Mouse (Mus musculus) layer of hippocampus, adult 9-11 months (tissue): ENCODE measurements around the gene Ascl3.
A peak's percentile ranks its signal among the peaks of the same experiment; 100 is the strongest.

Experiments
- DNase-seq: peaks from one replicate; pipeline ENCODE4 v3.0.0; 2022

Ascl3 gene

GRCm38 (mm10) chr7:109708961-109709382, 22.6 kb downstream of the Ascl3 start:
- DNase-seq = peak; percentile 14

GRCm38 (mm10) chr7:109707023-109707785, 24.3 kb downstream of the Ascl3 start:
- DNase-seq = peak; percentile 24

GRCm38 (mm10) chr7:109704461-109704860, 27.1 kb downstream of the Ascl3 start:
- no peak for DNase-seq

GRCm38 (mm10) chr7:109704016-109704377, 27.5 kb downstream of the Ascl3 start:
- DNase-seq = no peak

GRCm38 (mm10) chr7:109703190-109704015, 28.1 kb downstream of the Ascl3 start, which contains the start of the genes St5 and Akip1:
TSS of gene St5 (minus strand) at chr7:109703605.
TSS of gene Akip1 (plus strand) at chr7:109703690.
- peak; percentile 94 for DNase-seq

- no peak for DNase-seq
Measured at GRCm38 (mm10) chr7:109702721-109703120, 28.8 kb downstream of the Ascl3 start.

GRCm38 (mm10) chr7:109700213-109700612, 31.3 kb downstream of the Ascl3 start:
- DNase-seq = no peak

- no peak for DNase-seq
Measured at GRCm38 (mm10) chr7:109695339-109695726, 36.2 kb downstream of the Ascl3 start.

- no peak for DNase-seq
Measured at GRCm38 (mm10) chr7:109694576-109695338, 36.8 kb downstream of the Ascl3 start.

- no peak for DNase-seq
Measured at GRCm38 (mm10) chr7:109690961-109691360, 40.6 kb downstream of the Ascl3 start.

- no peak for DNase-seq
Measured at GRCm38 (mm10) chr7:109690101-109690500, 41.4 kb downstream of the Ascl3 start.

- DNase-seq = no peak
Measured at GRCm38 (mm10) chr7:109686585-109687128, 44.9 kb downstream of the Ascl3 start.

GRCm38 (mm10) chr7:109680879-109681278, 50.6 kb downstream of the Ascl3 start:
- DNase-seq = no peak

GRCm38 (mm10) chr7:109680284-109680683, 51.2 kb downstream of the Ascl3 start:
- DNase-seq = no peak
